Mouse (Mus musculus) thymus, adult 2 months (tissue): ENCODE measurements around the gene Plxnb1.

Source experiments
- CTCF ChIP-seq: fragments of 200-500 bp; IDR thresholded peaks from 2 replicates; pipeline ENCODE4 v1.5.1; 2012; ENCODE audit warnings: mild to moderate bottlenecking, control low read depth, low read length, moderate library complexity, borderline replicate concordance; ENCODE audit not compliant: control insufficient read depth, poor library complexity, insufficient read depth; ENCODE audit errors: extremely low read depth
- POLR2A ChIP-seq: fragments of 200-500 bp; IDR thresholded peaks from 2 replicates; pipeline ENCODE4 v1.6.1; 2012; ENCODE audit warnings: mild to moderate bottlenecking, low read length, control low read depth, moderate library complexity; ENCODE audit not compliant: control insufficient read depth, poor library complexity, insufficient read depth; ENCODE audit errors: extremely low read depth

DNA sequence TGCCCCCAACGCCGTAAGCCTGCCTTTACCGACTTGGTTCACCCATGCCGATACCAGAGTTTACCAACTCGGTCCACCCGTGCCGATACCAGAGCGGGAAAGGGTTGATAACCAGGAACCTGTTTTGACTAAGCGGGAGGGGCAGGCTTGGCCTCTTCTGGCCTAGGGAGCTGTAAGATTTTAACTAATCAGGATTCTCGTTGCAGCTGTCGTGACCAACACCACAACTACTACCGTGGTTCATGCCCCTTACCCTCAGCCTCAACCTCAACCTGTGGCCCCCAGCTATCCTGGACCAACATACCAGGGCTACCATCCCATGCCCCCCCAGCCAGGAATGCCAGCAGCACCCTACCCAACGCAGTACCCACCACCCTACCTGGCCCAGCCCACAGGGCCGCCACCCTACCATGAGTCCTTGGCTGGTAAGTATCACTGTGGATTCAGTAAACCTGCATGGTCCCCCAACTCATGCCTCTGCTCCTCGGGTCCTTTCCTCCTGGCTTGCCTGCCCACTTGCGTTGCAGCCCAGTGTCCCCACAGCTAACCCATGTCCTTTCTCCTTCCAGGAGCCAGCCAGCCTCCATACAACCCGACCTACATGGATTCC lies 39.0 kb upstream of the Plxnb1 start:
- no peak for TF ChIP-seq CTCF
- TF ChIP-seq POLR2A = no peak
